In genomic region chr17:44328147-44328482, GRCm38 (mm10) we compare ENCODE assay signal across 13 mouse cellular contexts.
DNase-seq lines count a peak whose midpoint lies in the region; ATAC-seq and TF ChIP-seq lines count a peak whose summit lies in the region.
"Had no signal": no experiment of that assay in that cellular context is flagged by ENCODE, and none has a peak within 500 bp of the region (broad histone marks: within the 10 kb centered on the region; RNA-seq: fewer than 3 reads in every experiment).

No protein-coding gene starts in this region.

- WGBS in intestine, embryonic 14.5 days: 38% methylated on average over 5 of the region's 5 CpGs
- 57% methylated on average over 5 of the region's 5 CpGs for WGBS in intestine, postnatal 0 days
- WGBS in embryonic facial prominence, embryonic 15.5 days: 26% methylated on average over 5 of the region's 5 CpGs
- WGBS in limb, embryonic 12.5 days: 40% methylated on average over 5 of the region's 5 CpGs
- 85% methylated on average over 5 of the region's 5 CpGs for WGBS in midbrain, embryonic 10.5 days

- no peaks in the 10 kb centered on the region for H3K9me3 ChIP-seq in intestine, embryonic 14.5 days (ENCODE audit: control insufficient read depth, low read length)
- H3K9me3 ChIP-seq in intestine, postnatal 0 days (ENCODE audit: control insufficient read depth): no peaks in the 10 kb centered on the region
- no peaks in the 10 kb centered on the region for H3K9me3 ChIP-seq in embryonic facial prominence, embryonic 15.5 days (replicated peaks)
- no peaks in the 10 kb centered on the region for H3K9me3 ChIP-seq in limb, embryonic 12.5 days
- no peaks in the 10 kb centered on the region for H3K9me3 ChIP-seq in midbrain, embryonic 10.5 days (replicated peaks)
- H3K9me3 ChIP-seq: liver, embryonic 13.5 days; megakaryocyte, embryonic 14.5 days had no signal

- 0 out of 2 replicates have a peak overlapping the region, but pooled peaks have one; percentile 8 for H3K4me3 ChIP-seq in intestine, embryonic 14.5 days (ENCODE audit: low read depth, low read length)
- H3K4me3 ChIP-seq in intestine, postnatal 0 days (ENCODE audit: low read depth, low read length): no peak overlapping the region
- peak overlapping the region; percentile 2; the same call in 1 of the 2 replicates for H3K4me3 ChIP-seq in embryonic facial prominence, embryonic 15.5 days (replicated peaks)
- H3K4me3 ChIP-seq in limb, embryonic 12.5 days (replicated peaks): no peak overlapping the region
- H3K4me3 ChIP-seq in midbrain, embryonic 10.5 days: no peak overlapping the region
- H3K4me3 ChIP-seq: liver, embryonic 13.5 days; megakaryocyte, embryonic 14.5 days; myocyte had no signal

- H3K36me3 ChIP-seq in intestine, embryonic 14.5 days (ENCODE audit: control insufficient read depth, insufficient read depth, low read length): no peaks in the 10 kb centered on the region
- H3K36me3 ChIP-seq in intestine, postnatal 0 days (ENCODE audit: control insufficient read depth, insufficient read depth): no peaks in the 10 kb centered on the region
- no peaks in the 10 kb centered on the region for H3K36me3 ChIP-seq in embryonic facial prominence, embryonic 15.5 days
- H3K36me3 ChIP-seq in limb, embryonic 12.5 days: no peaks in the 10 kb centered on the region
- no peaks in the 10 kb centered on the region for H3K36me3 ChIP-seq in midbrain, embryonic 10.5 days
- H3K36me3 ChIP-seq: liver, embryonic 13.5 days had no signal

- H3K4me2 ChIP-seq in intestine, embryonic 14.5 days (ENCODE audit: low read length): peak overlapping the region; percentile 27
- H3K4me2 ChIP-seq in intestine, postnatal 0 days (replicated peaks; ENCODE audit: low read depth): no peak overlapping the region
- H3K4me2 ChIP-seq in embryonic facial prominence, embryonic 15.5 days (replicated peaks): peak overlapping the region; percentile 38
- H3K4me2 ChIP-seq in limb, embryonic 12.5 days: peak overlapping the region; percentile 47
- H3K4me2 ChIP-seq: liver, embryonic 13.5 days had no signal

- H3K27ac ChIP-seq in intestine, embryonic 14.5 days (ENCODE audit: low read depth): no peak overlapping the region; the same call in 1 of the 2 replicates
- H3K27ac ChIP-seq in intestine, postnatal 0 days (ENCODE audit: low read depth, low read length): no peak overlapping the region
- H3K27ac ChIP-seq in embryonic facial prominence, embryonic 15.5 days (replicated peaks): peak overlapping the region; percentile 48; the same call in 1 of the 2 replicates
- 0 out of 2 replicates have a peak overlapping the region, but pooled peaks have one; percentile 67 for H3K27ac ChIP-seq in limb, embryonic 12.5 days
- H3K27ac ChIP-seq in midbrain, embryonic 10.5 days (replicated peaks): no peak overlapping the region
- H3K27ac ChIP-seq: liver, embryonic 13.5 days had no signal

- no peak for TF ChIP-seq CTCF in intestine, postnatal 0 days (IDR thresholded peaks at IDR 0.05; ENCODE audit: low read depth)
- TF ChIP-seq CTCF in brain, embryonic 14.5 days (IDR thresholded peaks at IDR 0.05; ENCODE audit: borderline replicate concordance, extremely low read depth, insufficient read depth, insufficient read length): no peak

- H3K4me1 ChIP-seq in intestine, embryonic 14.5 days (replicated peaks; ENCODE audit: control insufficient read depth, insufficient read depth, low read length): peaks cover 13% of the 10 kb centered on the region
- no peaks in the 10 kb centered on the region for H3K4me1 ChIP-seq in intestine, postnatal 0 days (replicated peaks; ENCODE audit: control insufficient read depth, insufficient read depth, low read length)
- H3K4me1 ChIP-seq in embryonic facial prominence, embryonic 15.5 days: peaks cover 10% of the 10 kb centered on the region
- peaks cover 14% of the 10 kb centered on the region; the same call in 1 of the 2 replicates for H3K4me1 ChIP-seq in limb, embryonic 12.5 days (replicated peaks)
- H3K4me1 ChIP-seq in midbrain, embryonic 10.5 days: peaks cover 10% of the 10 kb centered on the region
- H3K4me1 ChIP-seq: liver, embryonic 13.5 days; megakaryocyte, embryonic 14.5 days had no signal

- ATAC-seq in intestine, embryonic 14.5 days (replicated peaks; ENCODE audit: low FRiP score, low TSS enrichment, low read depth): no peak
- ATAC-seq in intestine, postnatal 0 days: no peak
- ATAC-seq in embryonic facial prominence, embryonic 15.5 days (ENCODE audit: insufficient number of reproducible peaks, low FRiP score, low TSS enrichment, low read depth): no peak
- no peak for ATAC-seq in limb, embryonic 12.5 days (ENCODE audit: insufficient number of reproducible peaks, insufficient read depth, low FRiP score, low TSS enrichment, low read depth)

- H3K9ac ChIP-seq in intestine, embryonic 14.5 days (ENCODE audit: low read length): no peak overlapping the region
- no peak overlapping the region for H3K9ac ChIP-seq in intestine, postnatal 0 days (ENCODE audit: low read depth, low read length)
- no peak overlapping the region for H3K9ac ChIP-seq in embryonic facial prominence, embryonic 15.5 days
- H3K9ac ChIP-seq in limb, embryonic 12.5 days (replicated peaks): no peak overlapping the region
- H3K9ac ChIP-seq: liver, embryonic 13.5 days had no signal

- DNase-seq in intestine, embryonic 14.5 days (ENCODE audit: low spot score): no peak
- DNase-seq in brain, embryonic 14.5 days (ENCODE audit: low read depth): peak; percentile 63
- DNase-seq in right cerebral cortex, postnatal 4 days: no peak
- DNase-seq in ovary, postnatal 10 days (ENCODE audit: low spot score): no peak
- no peak for DNase-seq in midbrain, embryonic 10.5 days (ENCODE audit: low spot score)
- DNase-seq: cerebellum, postnatal 36 days; kidney, adult 9 months; liver, embryonic 13.5 days had no signal

- TF ChIP-seq POLR2A in brain, embryonic 14.5 days (IDR thresholded peaks at IDR 0.05; ENCODE audit: borderline replicate concordance, extremely low read depth, insufficient read depth, insufficient read length, poor library complexity, severe bottlenecking): no peak

- no peaks in the 10 kb centered on the region for H3K27me3 ChIP-seq in intestine, embryonic 14.5 days (replicated peaks; ENCODE audit: control insufficient read depth, insufficient read depth, low read length)
- no peaks in the 10 kb centered on the region for H3K27me3 ChIP-seq in intestine, postnatal 0 days (replicated peaks; ENCODE audit: control insufficient read depth, insufficient read depth, low read length)
- no peaks in the 10 kb centered on the region for H3K27me3 ChIP-seq in embryonic facial prominence, embryonic 15.5 days
- peaks cover 3% of the 10 kb centered on the region; the same call in 1 of the 2 replicates for H3K27me3 ChIP-seq in limb, embryonic 12.5 days
- H3K27me3 ChIP-seq in midbrain, embryonic 10.5 days (ENCODE audit: low read depth, poor library complexity, severe bottlenecking): no peaks in the 10 kb centered on the region
- H3K27me3 ChIP-seq: liver, embryonic 13.5 days; megakaryocyte, embryonic 14.5 days had no signal

Comparison
In these comparisons a context has a peak if more than half of its experiments do, and no peak if none do; other contexts are left out.
1. H3K4me3 ChIP-seq: peak in intestine, embryonic 14.5 days (single experiment) and embryonic facial prominence, embryonic 15.5 days (single experiment); none in intestine, postnatal 0 days (single experiment), limb, embryonic 12.5 days (single experiment) and midbrain, embryonic 10.5 days (single experiment).
2. H3K27ac ChIP-seq: peak in embryonic facial prominence, embryonic 15.5 days (single experiment) and limb, embryonic 12.5 days (single experiment); none in intestine, embryonic 14.5 days (single experiment), intestine, postnatal 0 days (single experiment) and midbrain, embryonic 10.5 days (single experiment).